Mouse (Mus musculus) olfactory bulb, adult 2 months (tissue): Measurements from ENCODE around the gene Nelfcd.

Source experiments
- CTCF ChIP-seq: fragments of 200-500 bp; IDR thresholded peaks from 2 replicates; pipeline ENCODE4 v1.5.1; 2012; ENCODE audit warnings: low read depth, mild to moderate bottlenecking, low read length, moderate library complexity; ENCODE audit not compliant: insufficient read depth
- POLR2A ChIP-seq: fragments of 200-500 bp; IDR thresholded peaks from 2 replicates; pipeline ENCODE4 v1.6.1; 2012; ENCODE audit warnings: mild to moderate bottlenecking, low read depth, low read length, moderate library complexity; ENCODE audit not compliant: insufficient read depth

GRCm38 (mm10) chr2:174442460-174442859 lies 26.9 kb downstream of the Nelfcd start:
- TF ChIP-seq CTCF (no peak), POLR2A (no peak)
